17 mouse cellular contexts compared by ENCODE assay signal in genomic region chr15:28595294-28595693, GRCm38 (mm10).
"Had no signal": no experiment of that assay in that cellular context is flagged by ENCODE, and none has a peak within 500 bp of the region (broad histone marks: within the 10 kb centered on the region; RNA-seq: fewer than 3 reads in every experiment).

No protein-coding gene starts in this region.

- H3K36me3 ChIP-seq: lung, embryonic 15.5 days; midbrain, embryonic 13.5 days; midbrain, embryonic 15.5 days; neural tube, embryonic 12.5 days had no signal

- H3K9ac ChIP-seq: liver, postnatal 0 days; lung, embryonic 15.5 days; midbrain, embryonic 13.5 days; midbrain, embryonic 15.5 days; neural tube, embryonic 12.5 days had no signal

- H3K4me1 ChIP-seq: lung, embryonic 15.5 days; megakaryocyte, embryonic 14.5 days; midbrain, embryonic 13.5 days; midbrain, embryonic 15.5 days; neural tube, embryonic 12.5 days had no signal

- ATAC-seq: liver, postnatal 0 days; lung, postnatal 0 days; midbrain, embryonic 13.5 days; midbrain, embryonic 15.5 days had no signal

- H3K9me3 ChIP-seq: lung, embryonic 15.5 days; midbrain, embryonic 13.5 days; midbrain, embryonic 15.5 days; neural tube, embryonic 12.5 days had no signal

- H3K27me3 ChIP-seq: lung, embryonic 15.5 days; megakaryocyte, embryonic 14.5 days; midbrain, embryonic 13.5 days; midbrain, embryonic 15.5 days; neural tube, embryonic 12.5 days had no signal

- H3K27ac ChIP-seq: lung, embryonic 15.5 days; macrophage; midbrain, embryonic 13.5 days; midbrain, embryonic 15.5 days; neural tube, embryonic 12.5 days had no signal

- H3K4me2 ChIP-seq: lung, embryonic 15.5 days; midbrain, embryonic 11.5 days; midbrain, embryonic 13.5 days; midbrain, embryonic 15.5 days; neural tube, embryonic 12.5 days had no signal

- H3K4me3 ChIP-seq: lung, embryonic 15.5 days; megakaryocyte, embryonic 14.5 days; midbrain, embryonic 13.5 days; midbrain, embryonic 15.5 days; neural tube, embryonic 12.5 days had no signal

- DNase-seq: liver, postnatal 0 days; lung, adult 2 months; lung, postnatal 14 days; lung, postnatal 36 days; right cerebral cortex, postnatal 25 days; spleen, adult 18-20 months; thymus, adult 18-20 months; thymus, postnatal 14 days; thymus, postnatal 36 days had no signal
